ENCODE assay signal across 16 mouse cellular contexts in the genomic region with DNA sequence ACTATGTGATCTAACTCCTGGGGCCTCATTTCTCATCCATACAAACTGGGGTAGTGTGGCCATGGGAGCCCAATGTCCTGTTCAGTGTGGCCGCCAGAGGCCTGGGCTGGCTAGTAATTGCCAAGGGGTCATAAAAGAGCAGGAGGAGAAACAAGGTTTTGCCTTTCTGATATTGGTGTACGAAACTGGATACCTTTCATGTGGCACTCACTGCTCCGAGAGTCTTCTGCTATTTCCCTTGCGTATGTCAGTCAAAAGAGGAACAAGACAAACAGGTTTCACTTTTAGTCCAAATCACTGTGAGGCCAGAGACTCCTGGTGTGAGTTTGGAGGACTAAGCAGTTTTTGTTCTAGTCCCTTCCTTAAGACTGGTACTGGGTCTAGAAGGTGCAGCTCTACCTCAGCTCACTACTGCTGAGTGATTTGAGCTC. TPM values are rescaled to one million over a fixed set of nuclear protein-coding genes. Genes with fewer than 3 reads are reported as not detected.
DNase-seq lines count a peak whose midpoint lies in the region; ATAC-seq and TF ChIP-seq lines count a peak whose summit lies in the region.
"Had no signal": no experiment of that assay in that cellular context is flagged by ENCODE, and none has a peak within 500 bp of the region (broad histone marks: within the 10 kb centered on the region; RNA-seq: fewer than 3 reads in every experiment).

No protein-coding gene starts in this region.

- H3K27me3 ChIP-seq in spleen, adult 2 months (ENCODE audit: control insufficient read depth, insufficient read depth, low read length), result no peaks in the 10 kb centered on the region
- no peaks in the 10 kb centered on the region for H3K27me3 ChIP-seq in hindbrain, embryonic 14.5 days (ENCODE audit: control insufficient read depth, insufficient read depth, low read length)
- H3K27me3 ChIP-seq: heart, embryonic 13.5 days; midbrain, embryonic 13.5 days had no signal

- ATAC-seq in hematopoietic stem cell, adult 5-6 weeks (replicated peaks in 1 of 2; ENCODE audit: insufficient read depth in 1 of 2, low FRiP score in 2 of 2, low TSS enrichment in 1 of 2, low read depth in 1 of 2, poor library complexity in 2 of 2, severe bottlenecking in 2 of 2), result peak; percentile 68 to 71
- ATAC-seq in hindbrain, embryonic 14.5 days (ENCODE audit: low FRiP score), result no peak
- ATAC-seq: intestine, embryonic 16.5 days; midbrain, embryonic 13.5 days had no signal

- DNase-seq in gastrocnemius, adult 2 months, result peak; percentile 54
- no peak for DNase-seq in gastrocnemius, postnatal 4 days (ENCODE audit: low spot score in 2 of 2)
- DNase-seq in spleen, adult 2 months (ENCODE audit: low read depth in 1 of 2, low spot score in 2 of 2), result peak in 1 of 2 experiments; percentile 60
- no peak for DNase-seq in spleen, postnatal 10 days (ENCODE audit: low spot score in 2 of 2)
- DNase-seq in hindbrain, embryonic 14.5 days (ENCODE audit: low spot score), result no peak
- no peak for DNase-seq in left cerebral cortex, adult 2 months (ENCODE audit: extremely low spot score in 1 of 2, low spot score in 2 of 2)
- no peak for DNase-seq in cerebellum, adult 9-10 months
- DNase-seq: cerebellum, adult 2 months; embryo, embryonic 11 days; gastrocnemius, postnatal 14 days; kidney, postnatal 4 days; right cerebral cortex, postnatal 25 days had no signal

- TF ChIP-seq POLR2A in spleen, adult 2 months (IDR thresholded peaks at IDR 0.05; ENCODE audit: low read depth, low read length), result no peak

- H3K27ac ChIP-seq in gastrocnemius, adult 2 months, result peak overlapping the region; percentile 74
- peak overlapping the region; percentile 86 for H3K27ac ChIP-seq in spleen, adult 2 months (ENCODE audit: insufficient read depth, low read length)
- no peak overlapping the region for H3K27ac ChIP-seq in hindbrain, embryonic 14.5 days
- no peak overlapping the region for H3K27ac ChIP-seq in left cerebral cortex, adult 2 months
- H3K27ac ChIP-seq: heart, embryonic 13.5 days; midbrain, embryonic 13.5 days had no signal

- intact Hi-C loops in gastrocnemius, adult 2 months (cut with DNase I), result loop anchor here (10.0 kb wide), 1 partner anchor 61 kb away; no protein-coding TSS in a partner anchor
- intact Hi-C loops in left cerebral cortex, adult 2 months (cut with DNase I), result no loop called here

- H3K4me3 ChIP-seq in gastrocnemius, adult 2 months, result peak overlapping the region; percentile 99
- H3K4me3 ChIP-seq in spleen, adult 2 months (ENCODE audit: extremely low read depth, insufficient read depth, insufficient read length), result no peak overlapping the region
- no peak overlapping the region for H3K4me3 ChIP-seq in hindbrain, embryonic 14.5 days (replicated peaks; ENCODE audit: low read length)
- H3K4me3 ChIP-seq in left cerebral cortex, adult 2 months, result no peak overlapping the region
- H3K4me3 ChIP-seq: heart, embryonic 13.5 days; midbrain, embryonic 13.5 days had no signal

- no peak overlapping the region for H3K9ac ChIP-seq in hindbrain, embryonic 14.5 days
- H3K9ac ChIP-seq: heart, embryonic 13.5 days; midbrain, embryonic 13.5 days had no signal

- H3K36me3 ChIP-seq in spleen, adult 2 months (ENCODE audit: control insufficient read depth, insufficient read depth, low read length), result no peaks in the 10 kb centered on the region
- H3K36me3 ChIP-seq in hindbrain, embryonic 14.5 days (replicated peaks; ENCODE audit: control insufficient read depth, insufficient read depth), result no peaks in the 10 kb centered on the region

- peaks cover 15% of the 10 kb centered on the region; the same call in 1 of the 2 replicates for H3K4me1 ChIP-seq in spleen, adult 2 months (ENCODE audit: control insufficient read depth, insufficient read depth, insufficient read length)
- peaks cover 27% of the 10 kb centered on the region for H3K4me1 ChIP-seq in hindbrain, embryonic 14.5 days (replicated peaks; ENCODE audit: control insufficient read depth, insufficient read depth, low read length)

- no peak overlapping the region; the same call in 1 of the 2 replicates for H3K4me2 ChIP-seq in hindbrain, embryonic 14.5 days (replicated peaks)
- H3K4me2 ChIP-seq: heart, embryonic 13.5 days; midbrain, embryonic 13.5 days had no signal

- WGBS in spleen, adult 2 months, result 22% methylated on average over 4 of the region's 4 CpGs
- 86% methylated on average over 4 of the region's 4 CpGs for WGBS in hindbrain, embryonic 14.5 days

- H3K9me3 ChIP-seq in hindbrain, embryonic 14.5 days (ENCODE audit: control insufficient read depth, low read length), result no peaks in the 10 kb centered on the region
- H3K9me3 ChIP-seq: heart, embryonic 13.5 days; midbrain, embryonic 13.5 days had no signal

- TF ChIP-seq CTCF in gastrocnemius, adult 2 months (IDR thresholded peaks at IDR 0.05), result peak; percentile 33
- TF ChIP-seq CTCF in spleen, adult 2 months (IDR thresholded peaks at IDR 0.05; ENCODE audit: extremely low read depth, insufficient read depth, insufficient read length, insufficient replicate concordance), result no peak
- no peak for TF ChIP-seq CTCF in left cerebral cortex, adult 2 months (IDR thresholded peaks at IDR 0.05)

RNA-seq across cellular contexts. Expression of a gene that starts 6.8 kb away (rescaled TPM):
- total RNA-seq in gastrocnemius, adult 2 months (2021), result 10 to 100 TPM; 45.8 to 69.1 TPM
- total RNA-seq in gastrocnemius, postnatal 4 days (2021), result 100 to 1,000 TPM; 116 to 119 TPM
- polyA plus RNA-seq in spleen, adult 2 months (2012; rRNA removed), result 24.8 and 29.0 TPM in 2 replicates
- total RNA-seq in hematopoietic stem cell, adult 5-6 weeks (2017), result 0.81 and 1.1 TPM in 2 replicates
- 68.6 and 69.9 TPM in 2 replicates for polyA plus RNA-seq in hindbrain, embryonic 14.5 days (2014; fragmentation: Nextera tagmentation; extraction: Ambion mirVana)
- 100 to 1,000 TPM; 153 to 180 TPM for total RNA-seq in left cerebral cortex, adult 2 months (2021)

RNA-seq across cellular contexts. Expression of a gene that starts 54.3 kb away (rescaled TPM):
- 100 to 1,000 TPM; 135 to 136 TPM for total RNA-seq in gastrocnemius, adult 2 months (2021)
- total RNA-seq in gastrocnemius, postnatal 4 days (2021), result 10 to 100 TPM; 44.4 to 46.8 TPM
- 0.12 and 0.14 TPM in 2 replicates for polyA plus RNA-seq in spleen, adult 2 months (2012; rRNA removed)
- total RNA-seq in hematopoietic stem cell, adult 5-6 weeks (2017), result 1.8 and 1.9 TPM in 2 replicates
- 18.4 and 20.2 TPM in 2 replicates for polyA plus RNA-seq in hindbrain, embryonic 14.5 days (2014; fragmentation: Nextera tagmentation; extraction: Ambion mirVana)
- total RNA-seq in left cerebral cortex, adult 2 months (2021), result 10 to 100 TPM; 31.0 to 35.7 TPM

Comparison
In these comparisons a context has a peak if more than half of its experiments do, and no peak if none do; other contexts are left out.
1. H3K27ac ChIP-seq: peak in gastrocnemius, adult 2 months (single experiment) and spleen, adult 2 months (single experiment); none in hindbrain, embryonic 14.5 days (single experiment) and left cerebral cortex, adult 2 months (single experiment).
2. RNA of a gene that starts 6.8 kb away (total RNA-seq): 153 to 180 TPM in left cerebral cortex, adult 2 months, 116 to 119 TPM in gastrocnemius, postnatal 4 days and 45.8 to 69.1 TPM in gastrocnemius, adult 2 months; 0.81 to 1.1 TPM in hematopoietic stem cell, adult 5-6 weeks; every median in the first group is over 10 times any median in the second.
3. RNA of a gene that starts 54.3 kb away (total RNA-seq): 135 to 136 TPM in gastrocnemius, adult 2 months, 44.4 to 46.8 TPM in gastrocnemius, postnatal 4 days and 31.0 to 35.7 TPM in left cerebral cortex, adult 2 months; 1.8 to 1.9 TPM in hematopoietic stem cell, adult 5-6 weeks; every median in the first group is over 10 times any median in the second.